Mouse (Mus musculus) kidney, postnatal 0 days (tissue): Measurements from ENCODE around the gene Spag6. TPM values are rescaled to one million over a fixed set of nuclear protein-coding genes. Genes with fewer than 3 reads are reported as not detected.

Experiments used
- ATAC-seq: fragments of 200-750 bp; cut with Nextera tagmentation; replicated peaks from 2 replicates; pipeline ENCODE4 v1.8.0; 2017; ENCODE audit warnings: low read depth, moderate number of reproducible peaks, moderate TSS enrichment, moderate library complexity; ENCODE audit not compliant: low FRiP score
- DNase-seq: peaks from one replicate; pipeline ENCODE4 v3.0.0-alpha.2; 2016; ENCODE audit warnings: low spot score
- H3K27ac ChIP-seq: fragments of 300-500 bp; sonication (generic); 2 replicates; pipeline ENCODE4 v1.5.1; 2014; ENCODE audit warnings: mild to moderate bottlenecking
- H3K27me3 ChIP-seq: fragments of 300-500 bp; sonication (generic); 2 replicates; pipeline ENCODE4 v1.6.1; 2014; ENCODE audit warnings: low read length, mixed read lengths; ENCODE audit not compliant: insufficient read depth
- H3K36me3 ChIP-seq: fragments of 300-500 bp; sonication (generic); 2 replicates; pipeline ENCODE4 v1.6.1; 2014; ENCODE audit warnings: low read length, mixed read lengths; ENCODE audit not compliant: insufficient read depth
- H3K4me1 ChIP-seq: fragments of 300-500 bp; sonication (generic); replicated peaks from 2 replicates; pipeline ENCODE4 v1.6.1; 2014; ENCODE audit warnings: antibody characterized with exemption, low read length, mixed read lengths; ENCODE audit not compliant: insufficient read depth
- H3K4me2 ChIP-seq: fragments of 300-500 bp; sonication (generic); 2 replicates; pipeline ENCODE4 v1.6.1; 2014; ENCODE audit warnings: mild to moderate bottlenecking, low read length, moderate library complexity, mixed read lengths
- H3K4me3 ChIP-seq: fragments of 300-500 bp; sonication (generic); replicated peaks from 2 replicates; pipeline ENCODE4 v1.5.1; 2014; ENCODE audit warnings: low read depth, low read length
- H3K9ac ChIP-seq: fragments of 300-500 bp; sonication (generic); 2 replicates; pipeline ENCODE4 v1.6.1; 2014; ENCODE audit warnings: low read depth, low read length
- H3K9me3 ChIP-seq: fragments of 300-500 bp; sonication (generic); replicated peaks from 2 replicates; pipeline ENCODE4 v1.6.1; 2016; ENCODE audit warnings: low read length, inconsistent platforms, mixed read lengths
- CTCF ChIP-seq: IDR thresholded peaks from 2 replicates; pipeline ENCODE4 v1.5.1; 2016; ENCODE audit warnings: antibody characterized with exemption, low read depth, mild to moderate bottlenecking, moderate library complexity
- WGBS: fragments of 180-500 bp; shearing (Covaris S2); extraction: QIAGEN DNeasy Blood & Tissue Kit; methylation state at CpG from one replicate; pipeline ENCODE4 v1.1.7; 2014; 5-methylcytosine and 5-hydroxymethylcytosine counted together
- polyA plus RNA-seq: library from polyadenylated mRNA; unstranded; fragments of >200 nt; fragmentation: Nextera tagmentation; extraction: Ambion mirVana; gene quantifications from 2 replicates; pipeline ENCODE4 v1.2.1, GENCODE M21; 2015

Spag6 gene
- polyA plus RNA-seq, 1 experiment from 2014 or later, result 0.18 TPM

- DNase-seq (no peak), ATAC-seq (no peak)
- Histone ChIP-seq H3K4me3 (no peak overlapping the region), H3K27me3 (no peaks in the 10 kb centered on the region), H3K36me3 (no peaks in the 10 kb centered on the region), H3K9me3 (no peaks in the 10 kb centered on the region), H3K4me2 (no peak overlapping the region), H3K4me1 (no peaks in the 10 kb centered on the region), H3K27ac (no peak overlapping the region), H3K9ac (no peak overlapping the region)
- no peak for TF ChIP-seq CTCF
- whole genome bisulfite sequencing, result 70% methylated on average over 3 of the region's 3 CpGs
Observed at GRCm38 (mm10) chr2:18714337-18714736, 20.5 kb downstream of the Spag6 start.

DNA sequence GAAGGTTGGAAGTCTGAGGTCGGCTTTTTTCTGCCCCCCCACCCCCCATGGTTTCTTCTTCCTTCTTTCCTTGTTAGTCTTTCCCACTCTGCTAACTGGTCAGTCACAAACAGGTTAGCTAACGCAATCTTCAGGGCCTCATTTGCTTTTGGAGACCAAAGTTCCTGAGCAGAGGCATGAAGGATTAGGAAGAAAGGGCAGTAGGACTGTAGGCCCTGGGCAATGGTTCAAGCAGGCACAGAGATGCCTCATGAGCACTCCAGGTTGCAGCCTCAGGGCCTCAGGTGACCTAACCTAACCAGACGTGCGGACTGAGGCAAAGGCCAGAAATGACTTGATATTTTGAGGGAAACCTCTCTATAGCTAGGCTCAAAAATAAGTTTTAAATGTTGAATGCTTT lies 24.7 kb downstream of the Spag6 start:
- no peak for ATAC-seq
- no peak for TF ChIP-seq CTCF
- WGBS, result 83% methylated on average over 4 of the region's 4 CpGs
- Histone ChIP-seq H3K9ac (no peak overlapping the region), H3K27me3 (no peaks in the 10 kb centered on the region), H3K4me3 (no peak overlapping the region), H3K9me3 (no peaks in the 10 kb centered on the region), H3K4me1 (no peaks in the 10 kb centered on the region), H3K27ac (no peak overlapping the region), H3K4me2 (no peak overlapping the region), H3K36me3 (no peaks in the 10 kb centered on the region)
- no peak for DNase-seq

DNA sequence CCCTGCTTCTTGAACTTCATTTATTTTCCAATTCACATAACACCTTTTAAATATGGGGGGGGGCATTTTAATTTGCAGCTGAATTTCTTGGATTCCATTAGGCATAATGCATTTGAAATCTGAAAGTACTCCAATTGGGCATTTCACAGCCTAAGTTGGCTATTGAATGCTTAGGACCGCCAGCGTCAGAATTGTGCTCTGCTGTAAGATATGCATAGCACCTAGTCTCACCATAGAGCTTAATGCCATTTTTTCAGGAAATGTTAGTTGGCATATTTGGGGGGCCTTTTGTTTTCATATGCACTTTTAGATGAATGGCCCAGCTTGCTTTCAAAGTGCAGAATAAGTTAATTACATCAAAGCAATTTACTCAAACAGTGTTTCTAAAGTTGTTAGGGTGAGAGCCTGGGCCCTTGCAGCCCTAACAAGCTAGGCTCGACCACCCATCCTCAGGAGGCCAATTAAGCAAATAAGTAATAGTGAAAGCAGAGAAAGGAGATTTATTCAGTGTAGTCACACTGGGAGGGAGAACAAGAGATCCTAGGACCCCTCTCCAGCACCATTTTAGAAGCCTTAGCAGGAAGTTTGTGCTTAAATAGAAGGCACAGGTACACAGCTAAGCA lies 28.5 kb downstream of the Spag6 start:
- Histone ChIP-seq H3K4me2 (no peak overlapping the region), H3K4me3 (no peak overlapping the region), H3K36me3 (no peaks in the 10 kb centered on the region), H3K9me3 (no peaks in the 10 kb centered on the region), H3K4me1 (no peaks in the 10 kb centered on the region), H3K9ac (no peak overlapping the region), H3K27me3 (no peaks in the 10 kb centered on the region), H3K27ac (no peak overlapping the region)
- TF ChIP-seq CTCF, result no peak
- WGBS, result 66% methylated on average over 3 of the region's 3 CpGs
- ATAC-seq (no peak), DNase-seq (no peak)

DNA sequence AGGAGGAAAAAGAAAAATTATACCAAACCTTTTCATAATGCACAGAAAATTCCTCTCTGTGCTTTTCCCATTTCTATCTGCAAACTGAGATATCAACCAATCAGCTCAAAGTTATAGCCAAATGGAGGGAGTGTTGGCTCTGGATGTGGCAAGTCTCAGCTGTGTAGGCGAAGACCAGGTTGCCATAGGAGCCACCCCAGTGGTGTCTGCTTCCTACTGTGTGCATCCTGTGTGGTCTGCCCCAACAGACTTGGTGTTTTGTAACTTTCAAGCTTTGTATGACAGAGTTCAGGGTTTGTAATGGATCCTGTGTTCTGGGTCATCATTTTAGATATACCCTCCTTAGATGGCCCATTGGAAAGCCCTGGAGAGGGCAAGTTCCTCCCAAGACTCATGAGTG lies 30.6 kb downstream of the Spag6 start:
- no peak for TF ChIP-seq CTCF
- H3K4me2 ChIP-seq, result no peak overlapping the region
- no peaks in the 10 kb centered on the region for H3K36me3 ChIP-seq
- WGBS, result 87% methylated on average over 1 of the region's 1 CpGs
- DNase-seq (no peak), ATAC-seq (no peak)
- no peak overlapping the region for H3K27ac ChIP-seq
- H3K9ac ChIP-seq, result no peak overlapping the region
- no peak overlapping the region for H3K4me3 ChIP-seq
- no peaks in the 10 kb centered on the region for H3K9me3 ChIP-seq
- H3K4me1 ChIP-seq, result no peaks in the 10 kb centered on the region
- no peaks in the 10 kb centered on the region for H3K27me3 ChIP-seq

GRCm38 (mm10) chr2:18725880-18726279 lies 32.0 kb downstream of the Spag6 start:
- 68% methylated on average over 4 of the region's 4 CpGs for WGBS
- DNase-seq (no peak), ATAC-seq (no peak)
- Histone ChIP-seq H3K27me3 (no peaks in the 10 kb centered on the region), H3K4me2 (no peak overlapping the region), H3K9me3 (no peaks in the 10 kb centered on the region), H3K27ac (no peak overlapping the region), H3K36me3 (no peaks in the 10 kb centered on the region), H3K4me3 (no peak overlapping the region), H3K9ac (no peak overlapping the region), H3K4me1 (no peaks in the 10 kb centered on the region)
- no peak for TF ChIP-seq CTCF

- DNase-seq (peak; percentile 61), ATAC-seq (no peak)
- H3K4me3 ChIP-seq, result no peak overlapping the region
- no peaks in the 10 kb centered on the region for H3K4me1 ChIP-seq
- no peak for TF ChIP-seq CTCF
- H3K4me2 ChIP-seq, result no peak overlapping the region; the same call in 1 of the 2 replicates
- H3K9me3 ChIP-seq, result no peaks in the 10 kb centered on the region
- no peaks in the 10 kb centered on the region for H3K27me3 ChIP-seq
- WGBS, result 15% methylated on average over 9 of the region's 9 CpGs
- no peaks in the 10 kb centered on the region for H3K36me3 ChIP-seq
- H3K9ac ChIP-seq, result no peak overlapping the region
- no peak overlapping the region for H3K27ac ChIP-seq
Observed at GRCm38 (mm10) chr2:18731718-18732117, 37.9 kb downstream of the Spag6 start.
